Mouse (Mus musculus) brain, embryonic 14.5 days (tissue): ENCODE results near the gene Asic1.

Source experiments
- CTCF ChIP-seq: fragments of 200-500 bp; IDR thresholded peaks from 2 replicates; pipeline ENCODE4 v1.5.1; 2012; ENCODE audit warnings: inconsistent platforms, mild to moderate bottlenecking, moderate library complexity, borderline replicate concordance; ENCODE audit not compliant: insufficient read depth, insufficient read length; ENCODE audit errors: extremely low read depth
- POLR2A ChIP-seq: fragments of 200-500 bp; IDR thresholded peaks from 2 replicates; pipeline ENCODE4 v1.6.1; 2012; ENCODE audit warnings: mild to moderate bottlenecking, inconsistent platforms, borderline replicate concordance; ENCODE audit not compliant: poor library complexity, insufficient read depth, insufficient read length, severe bottlenecking; ENCODE audit errors: extremely low read depth

- TF ChIP-seq POLR2A: no peak; the same call in 1 of the 2 replicates
- no peak for TF ChIP-seq CTCF
Observed at GRCm38 (mm10) chr15:99664600-99665451, 5.3 kb upstream of the Asic1 start.
